Mouse (Mus musculus) CH12.LX (cell line): ENCODE data around the gene Pole2.

Experiments used
- BHLHE40 ChIP-seq: IDR thresholded peaks from 2 replicates; pipeline ENCODE4 v1.6.1; 2011; ENCODE audit warnings: mild to moderate bottlenecking, low read depth, low read length, improper control_type of control experiment
- CTCF ChIP-seq, 2 experiments: IDR thresholded peaks in 1 of 2; conservative IDR thresholded peaks in 1 of 2; 2 replicates each; pipeline ENCODE4 v1.5.1; 2011 to 2012; ENCODE audit warnings: low read depth in 2 of 2, low read length in 2 of 2, improper control_type of control experiment in 1 of 2, inconsistent platforms in 1 of 2, mild to moderate bottlenecking in 1 of 2, moderate library complexity in 1 of 2
- E2F4 ChIP-seq: IDR thresholded peaks from 2 replicates; pipeline ENCODE4 v1.6.1; 2011; ENCODE audit warnings: low read depth, low read length, improper control_type of control experiment; ENCODE audit not compliant: insufficient replicate concordance
- ETS1 ChIP-seq: conservative IDR thresholded peaks from 2 replicates; pipeline ENCODE4 v1.6.1; 2012; ENCODE audit warnings: low read depth, mild to moderate bottlenecking, inconsistent platforms, low read length, improper control_type of control experiment, moderate library complexity
- MYC ChIP-seq: IDR thresholded peaks from 2 replicates; pipeline ENCODE4 v1.6.1; 2011; ENCODE audit warnings: low read depth, mild to moderate bottlenecking, improper control_type of control experiment, low read length
- NRF1 ChIP-seq: IDR thresholded peaks from 2 replicates; pipeline ENCODE4 v1.6.1; 2014; ENCODE audit warnings: low read depth, mild to moderate bottlenecking, inconsistent platforms, low read length, improper control_type of control experiment, moderate library complexity
- POLR2A ChIP-seq: IDR thresholded peaks from 2 replicates; pipeline ENCODE4 v1.6.1; 2011; ENCODE audit warnings: low read depth, mild to moderate bottlenecking, improper control_type of control experiment, low read length
- RAD21 ChIP-seq: IDR thresholded peaks from 2 replicates; pipeline ENCODE4 v1.6.1; 2011; ENCODE audit warnings: low read depth, mild to moderate bottlenecking, low read length, improper control_type of control experiment, moderate library complexity
- TCF12 ChIP-seq: IDR thresholded peaks from 2 replicates; pipeline ENCODE4 v1.6.1; 2014; ENCODE audit warnings: low read depth, mild to moderate bottlenecking, inconsistent platforms, low read length, improper control_type of control experiment
- USF1 ChIP-seq: IDR thresholded peaks from 2 replicates; pipeline ENCODE4 v1.6.1; 2014; ENCODE audit warnings: low read depth, mild to moderate bottlenecking, inconsistent platforms, low read length, improper control_type of control experiment
- ZC3H11A ChIP-seq: IDR thresholded peaks from 2 replicates; pipeline ENCODE4 v1.6.1; 2012; ENCODE audit warnings: low read depth, mild to moderate bottlenecking, inconsistent platforms, low read length, improper control_type of control experiment

DNA sequence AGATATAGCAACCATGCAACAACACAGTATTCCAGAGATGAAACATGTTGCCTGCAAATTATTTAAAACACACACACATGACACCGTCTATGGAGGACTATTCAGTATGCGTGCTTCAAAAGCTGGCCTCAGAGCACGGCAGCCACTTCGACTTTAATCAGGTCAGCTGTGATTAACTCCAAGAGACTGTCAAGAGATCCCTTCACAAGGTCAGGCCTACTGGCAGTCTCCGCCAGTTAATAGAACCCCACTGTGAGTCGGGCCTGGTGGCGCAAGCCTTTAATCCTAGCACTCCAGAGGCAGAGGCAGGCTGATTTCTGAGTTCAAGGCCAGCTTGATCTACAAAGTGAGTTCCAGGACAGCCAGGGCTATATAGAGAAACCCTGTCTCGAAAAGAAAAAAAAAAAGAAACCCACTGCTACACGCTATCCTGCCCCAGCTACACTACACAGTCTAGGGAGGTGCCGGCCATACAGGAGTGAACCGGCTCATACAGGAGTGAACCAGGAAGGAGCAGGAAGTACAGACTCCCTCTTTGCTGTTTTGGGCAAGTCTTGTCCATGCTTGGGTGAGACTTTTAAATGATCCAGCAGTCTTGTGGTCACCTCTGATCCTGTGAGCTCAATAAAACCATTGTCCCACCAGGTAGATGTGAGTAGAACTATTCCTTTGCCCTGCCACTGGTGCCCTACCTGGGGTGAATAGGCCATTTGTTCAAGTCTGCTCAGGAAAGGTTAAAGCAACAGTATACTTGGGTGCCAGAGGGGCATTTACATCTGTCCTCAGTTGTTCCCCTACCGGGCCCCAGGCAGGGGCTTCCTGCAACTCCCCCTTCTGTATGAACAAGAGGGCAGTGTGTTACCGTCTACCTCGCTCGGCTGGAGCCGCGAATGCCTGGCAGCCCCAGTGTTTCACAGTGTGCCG lies 17.7 kb downstream of the Pole2 start:
- TF ChIP-seq NRF1 (no peak), POLR2A (no peak), CTCF (conservative IDR thresholded peaks at IDR 0.05 in 1 of 2, IDR thresholded peaks at IDR 0.05 in 1 of 2; ENCODE audit: low read depth in 2 of 2, low read length in 2 of 2) (no peak), ETS1 (no peak), TCF12 (no peak), ZC3H11A (no peak), BHLHE40 (no peak), USF1 (no peak), MYC (no peak), RAD21 (no peak), E2F4 (no peak)
